Mouse (Mus musculus): ENCODE results near the gene Tef.

GRCm38 (mm10) chr15:81772431-81773120 lies 29.6 kb upstream of the Tef start:
- TF ChIP-seq CTCF (IDR thresholded peaks at IDR 0.05) (no peak), EP300 (IDR thresholded peaks at IDR 0.05) (no peak)

Data from lung, postnatal 0 days (tissue).